Mouse (Mus musculus) adrenal gland (tissue): ENCODE results near the gene Ccl28.
"Not testable (repeated sequence)": the region's sequence is repeated elsewhere in the genome, so short reads cannot be mapped to it uniquely, and the experiment has no call there.

ENCODE experiments used
- intact Hi-C: fragments of 180-260 bp; cut with DNase I; formaldehyde crosslinking; loops from one replicate; pipeline ENCODE4 v1.15.1; 2025

Gene Ccl28

GRCm38 (mm10) chr13:119646511-119646910, 22.9 kb downstream of the Ccl28 start:
- intact Hi-C loops, result no loop called here

- intact Hi-C loops, result no loop called here
These were observed 25.5 kb downstream of the Ccl28 start for GRCm38 (mm10) chr13:119648891-119649698.

- intact Hi-C loops, result no loop called here
These were observed 26.1 kb downstream of the Ccl28 start for GRCm38 (mm10) chr13:119649699-119650046.

GRCm38 (mm10) chr13:119654734-119655133, 31.1 kb downstream of the Ccl28 start:
- intact Hi-C loops, result no loop called here

GRCm38 (mm10) chr13:119656246-119656645, 32.6 kb downstream of the Ccl28 start:
- intact Hi-C loops, result no loop called here

GRCm38 (mm10) chr13:119656846-119657416, 33.3 kb downstream of the Ccl28 start:
- intact Hi-C loops, result no loop called here

GRCm38 (mm10) chr13:119661420-119661819, 37.8 kb downstream of the Ccl28 start:
- intact Hi-C loops, result not testable (repeated sequence)

- intact Hi-C loops, result no loop called here
These were observed 55.2 kb downstream of the Ccl28 start for GRCm38 (mm10) chr13:119678794-119679193.

- intact Hi-C loops, result no loop called here
These were observed 56.1 kb downstream of the Ccl28 start for GRCm38 (mm10) chr13:119679721-119680120.

- intact Hi-C loops, result no loop called here
These were observed 57.5 kb downstream of the Ccl28 start for GRCm38 (mm10) chr13:119681161-119681560.

- intact Hi-C loops, result no loop called here
These were observed 61.0 kb downstream of the Ccl28 start for GRCm38 (mm10) chr13:119684416-119685177.

- intact Hi-C loops, result no loop called here
These were observed 66.1 kb downstream of the Ccl28 start for GRCm38 (mm10) chr13:119689709-119690038.

GRCm38 (mm10) chr13:119690039-119690728, 66.6 kb downstream of the Ccl28 start, which contains the start of gene Hmgcs1:
Gene Hmgcs1 (plus strand): TSS chr13:119690379.
- intact Hi-C loops, result no loop called here

GRCm38 (mm10) chr13:119690876-119691620, 67.4 kb downstream of the Ccl28 start:
- intact Hi-C loops, result no loop called here

- intact Hi-C loops, result not testable (repeated sequence)
These were observed 68.3 kb downstream of the Ccl28 start for GRCm38 (mm10) chr13:119691958-119692357.

- intact Hi-C loops, result no loop called here
These were observed 72.1 kb downstream of the Ccl28 start for GRCm38 (mm10) chr13:119695676-119696075.

GRCm38 (mm10) chr13:119696496-119696895, 72.9 kb downstream of the Ccl28 start:
- intact Hi-C loops, result no loop called here

- intact Hi-C loops, result no loop called here
These were observed 74.8 kb downstream of the Ccl28 start for GRCm38 (mm10) chr13:119698436-119698835.
